ENCODE assay signal across 8 mouse cellular contexts in genomic region chr13:8785185-8785584, GRCm38 (mm10).
DNase-seq lines count a peak whose midpoint lies in the region; ATAC-seq and TF ChIP-seq lines count a peak whose summit lies in the region.

No protein-coding gene starts in this region.

- WGBS in heart, postnatal 0 days = 38% methylated on average over 9 of the region's 9 CpGs
- 41% methylated on average over 9 of the region's 9 CpGs for WGBS in heart, embryonic 10.5 days
- 39% methylated on average over 9 of the region's 9 CpGs for WGBS in hindbrain, embryonic 13.5 days
- WGBS in small intestine, adult 2 months = 30% methylated on average over 9 of the region's 9 CpGs

- H3K9ac ChIP-seq in heart, postnatal 0 days (replicated peaks; ENCODE audit: low read depth, low read length) = no peak overlapping the region
- H3K9ac ChIP-seq in hindbrain, embryonic 13.5 days = no peak overlapping the region

- ATAC-seq in heart, postnatal 0 days (ENCODE audit: insufficient read depth, low read depth) = no peak
- peak; percentile 77 for ATAC-seq in hindbrain, embryonic 13.5 days (ENCODE audit: low FRiP score)
- peak; percentile 85 for ATAC-seq in megakaryocyte progenitor cell, adult 5-6 weeks (replicated peaks; ENCODE audit: poor library complexity)

- no peak overlapping the region for H3K4me3 ChIP-seq in heart, postnatal 0 days (ENCODE audit: low read depth, low read length)
- no peak overlapping the region for H3K4me3 ChIP-seq in heart, embryonic 10.5 days
- H3K4me3 ChIP-seq in hindbrain, embryonic 13.5 days = no peak overlapping the region
- H3K4me3 ChIP-seq in small intestine, adult 2 months (ENCODE audit: low read depth, low read length) = no peak overlapping the region

- H3K27ac ChIP-seq in heart, postnatal 0 days (ENCODE audit: low read depth) = no peak overlapping the region
- H3K27ac ChIP-seq in heart, embryonic 10.5 days = no peak overlapping the region
- H3K27ac ChIP-seq in hindbrain, embryonic 13.5 days = no peak overlapping the region
- no peak overlapping the region for H3K27ac ChIP-seq in small intestine, adult 2 months (ENCODE audit: insufficient read depth, low read depth, low read length)

- H3K9me3 ChIP-seq in heart, postnatal 0 days (replicated peaks; ENCODE audit: control insufficient read depth, low read length) = no peaks in the 10 kb centered on the region
- no peaks in the 10 kb centered on the region for H3K9me3 ChIP-seq in heart, embryonic 10.5 days
- H3K9me3 ChIP-seq in hindbrain, embryonic 13.5 days = no peaks in the 10 kb centered on the region

- DNase-seq in heart, postnatal 0 days (ENCODE audit: low spot score) = peak; percentile 59
- DNase-seq in heart, embryonic 10.5 days (ENCODE audit: low spot score) = no peak
- peak; percentile 5 for DNase-seq in adrenal gland, adult 8-10 months
- peak; percentile 27 for DNase-seq in embryo, embryonic 11.5 days (ENCODE audit: low read depth, low spot score)
- DNase-seq in layer of hippocampus, postnatal 36 days = peak; percentile 32 to 37

- TF ChIP-seq CTCF in heart, postnatal 0 days (IDR thresholded peaks at IDR 0.05; ENCODE audit: low read depth) = peak; percentile 69
- peak; percentile 68; the same call in 1 of the 2 replicates for TF ChIP-seq CTCF in small intestine, adult 2 months (IDR thresholded peaks at IDR 0.05; ENCODE audit: extremely low read depth, insufficient read length, insufficient replicate concordance, low read depth, low read length)

- H3K4me1 ChIP-seq in heart, postnatal 0 days (ENCODE audit: control insufficient read depth, insufficient read depth) = no peaks in the 10 kb centered on the region
- no peaks in the 10 kb centered on the region for H3K4me1 ChIP-seq in heart, embryonic 10.5 days
- peaks cover 16% of the 10 kb centered on the region for H3K4me1 ChIP-seq in hindbrain, embryonic 13.5 days (replicated peaks)
- H3K4me1 ChIP-seq in small intestine, adult 2 months (ENCODE audit: control insufficient read depth, insufficient read depth, insufficient read length, low read length) = no peaks in the 10 kb centered on the region

- no peaks in the 10 kb centered on the region for H3K27me3 ChIP-seq in heart, postnatal 0 days (ENCODE audit: control insufficient read depth, insufficient read depth, low read length)
- peaks cover 5% of the 10 kb centered on the region; the same call in 1 of the 2 replicates for H3K27me3 ChIP-seq in heart, embryonic 10.5 days (ENCODE audit: insufficient read depth, poor library complexity, severe bottlenecking)
- no peaks in the 10 kb centered on the region for H3K27me3 ChIP-seq in hindbrain, embryonic 13.5 days
- H3K27me3 ChIP-seq in small intestine, adult 2 months (ENCODE audit: control insufficient read depth, insufficient read depth, low read length) = no peaks in the 10 kb centered on the region

- TF ChIP-seq POLR2A in small intestine, adult 2 months (IDR thresholded peaks at IDR 0.05; ENCODE audit: low read depth, low read length) = no peak

- H3K36me3 ChIP-seq in heart, postnatal 0 days (replicated peaks; ENCODE audit: control insufficient read depth, insufficient read depth, low read length) = no peaks in the 10 kb centered on the region
- no peaks in the 10 kb centered on the region for H3K36me3 ChIP-seq in heart, embryonic 10.5 days
- H3K36me3 ChIP-seq in hindbrain, embryonic 13.5 days = no peaks in the 10 kb centered on the region
- H3K36me3 ChIP-seq in small intestine, adult 2 months (ENCODE audit: control insufficient read depth, insufficient read depth, low read length) = no peaks in the 10 kb centered on the region

- no peak for TF ChIP-seq EP300 in heart, postnatal 0 days (IDR thresholded peaks at IDR 0.05; ENCODE audit: low read depth)

- H3K4me2 ChIP-seq in heart, postnatal 0 days (ENCODE audit: low read depth, low read length) = no peak overlapping the region
- H3K4me2 ChIP-seq in hindbrain, embryonic 13.5 days = 0 out of 2 replicates have a peak overlapping the region, but pooled peaks have one; percentile 13
